Mouse (Mus musculus) liver, embryonic 14.5 days (tissue): ENCODE data around the gene Slc17a7. TPM values are rescaled to one million over a fixed set of nuclear protein-coding genes. Genes with fewer than 3 reads are reported as not detected.

ENCODE experiments used
- ATAC-seq: fragments of 200-750 bp; cut with Nextera tagmentation; 2 replicates; pipeline ENCODE4 v1.8.0; 2017; ENCODE audit warnings: moderate number of reproducible peaks, mild to moderate bottlenecking, moderate library complexity; ENCODE audit not compliant: insufficient read depth
- DNase-seq, 3 experiments: peaks; one replicate each; pipeline ENCODE4 v3.0.0-alpha.2; 2012 to 2013; ENCODE audit warnings: low read depth in 3 of 3, low spot score in 3 of 3
- H3K27ac ChIP-seq: fragments of 300-500 bp; sonication (generic); 2 replicates; pipeline ENCODE4 v1.5.1; 2014; ENCODE audit warnings: moderate library complexity, mild to moderate bottlenecking, control low read depth, inconsistent platforms
- H3K27me3 ChIP-seq: fragments of 300-500 bp; sonication (generic); 2 replicates; pipeline ENCODE4 v1.6.1; 2014; ENCODE audit warnings: mild to moderate bottlenecking, low read length, moderate library complexity; ENCODE audit not compliant: control insufficient read depth, insufficient read depth
- H3K36me3 ChIP-seq: fragments of 300-500 bp; sonication (generic); replicated peaks from 2 replicates; pipeline ENCODE4 v1.6.1; 2014; ENCODE audit warnings: low read depth; ENCODE audit not compliant: control insufficient read depth, insufficient read depth
- H3K4me1 ChIP-seq, 2 experiments: fragments of 200-500 bp in 1 of 2; fragments of 300-500 bp in 1 of 2; sonication (generic) in 1 of 2; replicated peaks; 2 replicates each; pipeline ENCODE4 v1.6.1; 2012 to 2014; ENCODE audit warnings: antibody characterized with exemption in 1 of 2, inconsistent platforms in 1 of 2, low read length in 1 of 2; ENCODE audit not compliant: control insufficient read depth in 2 of 2, insufficient read depth in 2 of 2
- H3K4me2 ChIP-seq: fragments of 300-500 bp; sonication (generic); 2 replicates; pipeline ENCODE4 v1.6.1; 2014; ENCODE audit warnings: low read depth, mild to moderate bottlenecking, control low read depth, moderate library complexity
- H3K4me3 ChIP-seq, 2 experiments: fragments of 200-500 bp in 1 of 2; fragments of 300-500 bp in 1 of 2; sonication (generic) in 1 of 2; 2 replicates each; pipeline ENCODE4 v1.5.1; 2012 to 2014; ENCODE audit warnings: low read depth in 2 of 2, low read length in 2 of 2, mild to moderate bottlenecking in 2 of 2, control low read depth in 1 of 2, inconsistent platforms in 1 of 2, moderate library complexity in 1 of 2; ENCODE audit not compliant: insufficient read depth in 1 of 2
- H3K9ac ChIP-seq: fragments of 300-500 bp; sonication (generic); replicated peaks from 2 replicates; pipeline ENCODE4 v1.6.1; 2014; ENCODE audit warnings: mild to moderate bottlenecking, control low read depth, moderate library complexity
- H3K9me3 ChIP-seq: fragments of 300-500 bp; sonication (generic); 2 replicates; pipeline ENCODE4 v1.6.1; 2016; ENCODE audit warnings: low read length, mixed read lengths; ENCODE audit not compliant: control insufficient read depth
- CTCF ChIP-seq: IDR thresholded peaks from 2 replicates; pipeline ENCODE4 v1.5.1; 2016; ENCODE audit warnings: antibody characterized with exemption, low read depth, control low read depth
- EP300 ChIP-seq: IDR thresholded peaks from 2 replicates; pipeline ENCODE4 v1.6.1; 2016; ENCODE audit warnings: antibody characterized with exemption, low read depth
- WGBS: fragments of 180-500 bp; shearing (Covaris S2); extraction: QIAGEN DNeasy Blood & Tissue Kit; methylation state at CpG from one replicate; pipeline ENCODE4 v1.1.7; 2014; ENCODE audit not compliant: insufficient replicate concordance; 5-methylcytosine and 5-hydroxymethylcytosine counted together
- polyA plus RNA-seq, 2 experiments: library from polyadenylated mRNA; depleted of rRNA in 1 of 2; stranded (reverse) in 1 of 2; unstranded in 1 of 2; fragments of >200 nt; fragmentation: Nextera tagmentation in 1 of 2; extraction: Ambion mirVana in 1 of 2; gene quantifications; 2 replicates each; pipeline versions ENCODE4 v1.2.1 to v1.2.3; 2012 to 2014

Slc17a7 gene
- polyA plus RNA-seq, 2 experiments = 0.01 TPM; not detected in 1

- no peak for ATAC-seq
- TF ChIP-seq CTCF (no peak), EP300 (no peak)
- Histone ChIP-seq H3K36me3 (no peaks in the 10 kb centered on the region), H3K4me2 (no peak overlapping the region), H3K9me3 (no peaks in the 10 kb centered on the region), H3K27ac (no peak overlapping the region), H3K27me3 (no peaks in the 10 kb centered on the region), H3K4me1 (0 out of 4 replicates have a peak, but pooled peaks cover 0 to 3% of the 10 kb centered on the region in 2 experiments), H3K4me3 (no peak overlapping the region), H3K9ac (no peak overlapping the region)
- DNase-seq = no peak
- 78% methylated on average over 13 of the region's 13 CpGs for WGBS
These were observed 19.2 kb upstream of the Slc17a7 start for GRCm38 (mm10) chr7:45144368-45145174.

- TF ChIP-seq CTCF = no peak
- TF ChIP-seq EP300 = no peak
- Histone ChIP-seq H3K9ac (no peak overlapping the region), H3K27me3 (no peaks in the 10 kb centered on the region), H3K4me1 (0 out of 4 replicates have a peak, but pooled peaks cover 0 to 1% of the 10 kb centered on the region in 2 experiments), H3K9me3 (no peaks in the 10 kb centered on the region), H3K4me2 (no peak overlapping the region), H3K4me3 (no peak overlapping the region), H3K27ac (no peak overlapping the region), H3K36me3 (no peaks in the 10 kb centered on the region)
- ATAC-seq (no peak), DNase-seq (no peak)
- WGBS = 90% methylated on average over 8 of the region's 8 CpGs
These were observed 18.3 kb upstream of the Slc17a7 start for GRCm38 (mm10) chr7:45145460-45145859.

GRCm38 (mm10) chr7:45147267-45147666 lies 16.5 kb upstream of the Slc17a7 start:
- TF ChIP-seq EP300 (no peak), CTCF (no peak)
- Histone ChIP-seq H3K27ac (no peak overlapping the region), H3K27me3 (no peaks in the 10 kb centered on the region), H3K36me3 (no peaks in the 10 kb centered on the region), H3K4me2 (no peak overlapping the region), H3K9ac (no peak overlapping the region), H3K4me3 (no peak overlapping the region), H3K4me1 (peaks cover 0 to 7% of the 10 kb centered on the region in 2 experiments; a peak in 1 of 4 replicates), H3K9me3 (no peaks in the 10 kb centered on the region)
- 85% methylated on average over 11 of the region's 11 CpGs for WGBS
- DNase-seq (no peak), ATAC-seq (no peak)

GRCm38 (mm10) chr7:45147899-45148298 lies 15.8 kb upstream of the Slc17a7 start:
- TF ChIP-seq EP300 (no peak), CTCF (no peak)
- Histone ChIP-seq H3K4me3 (no peak overlapping the region), H3K4me1 (peaks cover 0 to 7% of the 10 kb centered on the region in 2 experiments; a peak in 1 of 4 replicates), H3K27me3 (no peaks in the 10 kb centered on the region), H3K4me2 (no peak overlapping the region), H3K27ac (no peak overlapping the region), H3K9me3 (no peaks in the 10 kb centered on the region), H3K36me3 (no peaks in the 10 kb centered on the region), H3K9ac (no peak overlapping the region)
- ATAC-seq (no peak), DNase-seq (no peak)
- WGBS = 81% methylated on average over 11 of the region's 11 CpGs

GRCm38 (mm10) chr7:45148534-45149098 lies 15.1 kb upstream of the Slc17a7 start:
- ATAC-seq = no peak
- Histone ChIP-seq H3K9me3 (no peaks in the 10 kb centered on the region), H3K36me3 (no peaks in the 10 kb centered on the region), H3K27ac (no peak overlapping the region), H3K9ac (no peak overlapping the region), H3K4me1 (peaks cover 5 to 10% of the 10 kb centered on the region in 2 experiments; a peak in 3 of 4 replicates), H3K4me2 (no peak overlapping the region), H3K4me3 (no peak overlapping the region), H3K27me3 (no peaks in the 10 kb centered on the region)
- TF ChIP-seq EP300 (no peak), CTCF (no peak)
- WGBS = 60% methylated on average over 4 of the region's 4 CpGs
- no peak for DNase-seq
